Mouse (Mus musculus) midbrain, postnatal 0 days (tissue): ENCODE results near the gene Elmo2. TPM values are rescaled to one million over a fixed set of nuclear protein-coding genes. Genes with fewer than 3 reads are reported as not detected.

Source experiments
- ATAC-seq: fragments of 200-750 bp; cut with Nextera tagmentation; 2 replicates; pipeline ENCODE4 v1.8.0; 2017; ENCODE audit warnings: moderate number of reproducible peaks, mild to moderate bottlenecking, moderate TSS enrichment, moderate library complexity; ENCODE audit not compliant: low FRiP score
- DNase-seq: peaks from one replicate; pipeline ENCODE4 v3.0.0-alpha.2; 2015; ENCODE audit warnings: low spot score
- H3K27ac ChIP-seq: fragments of 300-500 bp; sonication (generic); 2 replicates; pipeline ENCODE4 v1.5.1; 2014; ENCODE audit warnings: low read depth, mild to moderate bottlenecking, low read length, mixed read lengths
- H3K27me3 ChIP-seq: fragments of 300-500 bp; sonication (generic); 2 replicates; pipeline ENCODE4 v1.6.1; 2014; ENCODE audit warnings: low read length, control low read depth, mixed read lengths; ENCODE audit not compliant: insufficient read depth
- H3K36me3 ChIP-seq: fragments of 300-500 bp; sonication (generic); 2 replicates; pipeline ENCODE4 v1.6.1; 2014; ENCODE audit warnings: low read length, control low read depth, mixed read lengths; ENCODE audit not compliant: insufficient read depth
- H3K4me1 ChIP-seq: fragments of 300-500 bp; sonication (generic); 2 replicates; pipeline ENCODE4 v1.6.1; 2014; ENCODE audit warnings: mild to moderate bottlenecking, control low read depth, antibody characterized with exemption, low read length, mixed read lengths; ENCODE audit not compliant: insufficient read depth
- H3K4me2 ChIP-seq: fragments of 300-500 bp; sonication (generic); 2 replicates; pipeline ENCODE4 v1.6.1; 2014; ENCODE audit warnings: low read depth, mild to moderate bottlenecking, low read length, mixed read lengths; ENCODE audit not compliant: poor library complexity, severe bottlenecking
- H3K4me3 ChIP-seq: fragments of 300-500 bp; sonication (generic); 2 replicates; pipeline ENCODE4 v1.5.1; 2014; ENCODE audit warnings: low read depth, mild to moderate bottlenecking, low read length, moderate library complexity
- H3K9ac ChIP-seq: fragments of 300-500 bp; sonication (generic); replicated peaks from 2 replicates; pipeline ENCODE4 v1.6.1; 2014; ENCODE audit warnings: mild to moderate bottlenecking, low read length, moderate library complexity, mixed read lengths; ENCODE audit not compliant: poor library complexity, severe bottlenecking
- H3K9me3 ChIP-seq: fragments of 300-500 bp; sonication (generic); 2 replicates; pipeline ENCODE4 v1.6.1; 2016; ENCODE audit warnings: low read length, control low read depth
- CTCF ChIP-seq: IDR thresholded peaks from 2 replicates; pipeline ENCODE4 v1.5.1; 2016; ENCODE audit warnings: antibody characterized with exemption, mild to moderate bottlenecking
- WGBS: fragments of 180-500 bp; shearing (Covaris S2); extraction: QIAGEN DNeasy Blood & Tissue Kit; methylation state at CpG from one replicate; pipeline ENCODE4 v1.1.7; 2014; 5-methylcytosine and 5-hydroxymethylcytosine counted together
- polyA plus RNA-seq: library from polyadenylated mRNA; unstranded; fragments of >200 nt; fragmentation: Nextera tagmentation; extraction: Ambion mirVana; gene quantifications from 2 replicates; pipeline ENCODE4 v1.2.1, GENCODE M21; 2015
- total RNA-seq: library from RNA; depleted of rRNA; stranded (reverse); fragments of >200 nt; gene quantifications from 2 replicates; pipeline ENCODE4 v1.2.3, GENCODE M21; 2014; rRNA removed

Elmo2 gene
- 98.6 and 99.4 TPM in 2 replicates for total RNA-seq
- polyA plus RNA-seq, result 77.2 and 80.2 TPM in 2 replicates

GRCm38 (mm10) chr2:165326304-165327190, at the start of gene Elmo2:
Gene Elmo2 (minus strand): TSS chr2:165326479.
- Histone ChIP-seq H3K4me2 (peak within 1 kb of the TSS; percentile 75), H3K27me3 (no peaks in the 10 kb centered on the region), H3K4me1 (peaks cover 14% of the 10 kb centered on the region; the same call in 1 of the 2 replicates), H3K9me3 (no peaks in the 10 kb centered on the region), H3K27ac (peak within 1 kb of the TSS; percentile 97), H3K36me3 (no peaks in the 10 kb centered on the region), H3K4me3 (peak within 1 kb of the TSS; percentile 77), H3K9ac (peak within 1 kb of the TSS; percentile 76)
- ATAC-seq, result peak; percentile 97
- peak; percentile 98 for DNase-seq
- peak; percentile 13; the same call in 1 of the 2 replicates for TF ChIP-seq CTCF
- WGBS, result under 1% methylated on average over 53 of the region's 55 CpGs

GRCm38 (mm10) chr2:165376001-165376400, 49.7 kb upstream of the Elmo2 start:
- H3K9ac ChIP-seq, result no peak overlapping the region
- no peaks in the 10 kb centered on the region for H3K27me3 ChIP-seq
- DNase-seq, result no peak
- no peak overlapping the region for H3K4me3 ChIP-seq
- no peak for TF ChIP-seq CTCF
- H3K36me3 ChIP-seq, result peaks cover 36% of the 10 kb centered on the region
- 74% methylated on average over 4 of the region's 4 CpGs for WGBS
- H3K4me2 ChIP-seq, result no peak overlapping the region
- no peak for ATAC-seq
- no peaks in the 10 kb centered on the region for H3K4me1 ChIP-seq
- H3K9me3 ChIP-seq, result 0 out of 2 replicates have a peak, but pooled peaks cover 6% of the 10 kb centered on the region
- no peak overlapping the region for H3K27ac ChIP-seq

GRCm38 (mm10) chr2:165375478-165375877, 49.2 kb upstream of the Elmo2 start:
- Histone ChIP-seq H3K4me3 (no peak overlapping the region), H3K9me3 (0 out of 2 replicates have a peak, but pooled peaks cover under 1% of the 10 kb centered on the region), H3K27ac (no peak overlapping the region), H3K27me3 (no peaks in the 10 kb centered on the region), H3K9ac (no peak overlapping the region), H3K4me2 (no peak overlapping the region), H3K36me3 (peaks cover 31% of the 10 kb centered on the region), H3K4me1 (no peaks in the 10 kb centered on the region)
- WGBS, result 80% methylated on average over 5 of the region's 5 CpGs
- no peak for TF ChIP-seq CTCF
- DNase-seq, result no peak
- ATAC-seq, result no peak

DNA sequence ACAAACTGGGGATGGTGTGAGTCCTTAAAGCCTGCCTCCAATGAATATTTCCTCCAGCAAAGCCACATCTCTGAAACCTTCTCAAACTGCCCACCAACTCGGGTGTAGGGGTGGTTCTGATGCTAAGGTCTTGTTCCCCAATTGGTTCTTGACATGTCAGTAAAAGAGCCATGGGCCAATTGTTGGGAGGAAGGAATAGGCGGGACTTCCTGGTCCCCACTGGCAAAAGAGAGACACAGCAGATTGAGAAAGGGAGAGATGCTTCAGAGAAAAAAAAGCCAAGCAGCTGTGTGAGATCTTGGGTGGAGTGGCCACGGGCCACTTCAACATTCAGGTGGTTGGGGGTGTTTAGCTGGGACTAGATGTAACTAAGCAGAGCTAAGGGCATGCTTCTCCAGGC, 44.8 kb upstream of the Elmo2 start:
- 26% methylated on average over 3 of the region's 3 CpGs for WGBS
- no peak for TF ChIP-seq CTCF
- Histone ChIP-seq H3K4me3 (no peak overlapping the region), H3K4me2 (no peak overlapping the region), H3K9ac (no peak overlapping the region), H3K27ac (no peak overlapping the region), H3K36me3 (peaks cover 6% of the 10 kb centered on the region; the same call in 1 of the 2 replicates), H3K9me3 (no peaks in the 10 kb centered on the region), H3K27me3 (no peaks in the 10 kb centered on the region), H3K4me1 (0 out of 2 replicates have a peak, but pooled peaks cover 2% of the 10 kb centered on the region)
- DNase-seq, result peak; percentile 47
- ATAC-seq, result no peak

DNA sequence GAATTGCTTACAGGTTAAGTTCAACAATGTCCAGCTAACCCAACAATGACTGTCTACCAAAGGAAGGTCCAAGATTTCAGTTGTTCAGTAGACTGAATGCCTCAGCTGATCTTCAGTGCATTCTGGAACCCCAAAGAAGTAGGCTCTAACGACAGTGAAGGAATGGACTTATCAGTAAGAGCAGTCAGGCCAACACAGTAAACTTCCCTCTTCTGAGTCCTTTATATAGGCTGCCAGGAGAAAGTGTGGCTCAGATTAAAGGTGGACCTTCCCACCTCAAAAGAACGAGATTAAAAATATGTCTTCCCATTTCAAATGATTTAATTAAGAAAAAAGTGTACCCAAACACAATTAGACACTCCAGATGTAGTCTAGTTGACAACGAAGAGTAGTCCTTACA, 44.1 kb upstream of the Elmo2 start:
- DNase-seq (no peak), ATAC-seq (no peak)
- Histone ChIP-seq H3K9ac (no peak overlapping the region), H3K36me3 (peaks cover 6% of the 10 kb centered on the region; the same call in 1 of the 2 replicates), H3K9me3 (no peaks in the 10 kb centered on the region), H3K27ac (no peak overlapping the region), H3K4me3 (no peak overlapping the region), H3K4me2 (no peak overlapping the region), H3K27me3 (no peaks in the 10 kb centered on the region), H3K4me1 (0 out of 2 replicates have a peak, but pooled peaks cover 2% of the 10 kb centered on the region)
- WGBS, result 89% methylated on average over 3 of the region's 3 CpGs
- no peak for TF ChIP-seq CTCF

- Histone ChIP-seq H3K4me2 (peak within 1 kb of the TSS; percentile 72), H3K27me3 (no peaks in the 10 kb centered on the region), H3K27ac (peak within 1 kb of the TSS; percentile 68), H3K4me1 (0 out of 2 replicates have a peak, but pooled peaks cover 5% of the 10 kb centered on the region), H3K9me3 (no peaks in the 10 kb centered on the region), H3K9ac (peak within 1 kb of the TSS; percentile 61), H3K36me3 (no peaks in the 10 kb centered on the region), H3K4me3 (peak within 1 kb of the TSS; percentile 48)
- 0 out of 2 replicates have a peak, but pooled peaks have one; percentile 35 for ATAC-seq
- under 1% methylated on average over 27 of the region's 27 CpGs for whole genome bisulfite sequencing
- TF ChIP-seq CTCF, result no peak
- peak; percentile 65 for DNase-seq
Measured at GRCm38 (mm10) chr2:165368496-165368895, 42.2 kb upstream of the Elmo2 start, which contains the start of gene Zfp663. Gene Zfp663 (minus strand): TSS chr2:165368729.
